Mouse (Mus musculus): ENCODE results near the gene Pde7b. TPM values are rescaled to one million over a fixed set of nuclear protein-coding genes. Genes with fewer than 3 reads are reported as not detected.

Gene Pde7b
- 10 to 100 TPM; 53.7 to 59.7 TPM for total RNA-seq (2021)

DNA sequence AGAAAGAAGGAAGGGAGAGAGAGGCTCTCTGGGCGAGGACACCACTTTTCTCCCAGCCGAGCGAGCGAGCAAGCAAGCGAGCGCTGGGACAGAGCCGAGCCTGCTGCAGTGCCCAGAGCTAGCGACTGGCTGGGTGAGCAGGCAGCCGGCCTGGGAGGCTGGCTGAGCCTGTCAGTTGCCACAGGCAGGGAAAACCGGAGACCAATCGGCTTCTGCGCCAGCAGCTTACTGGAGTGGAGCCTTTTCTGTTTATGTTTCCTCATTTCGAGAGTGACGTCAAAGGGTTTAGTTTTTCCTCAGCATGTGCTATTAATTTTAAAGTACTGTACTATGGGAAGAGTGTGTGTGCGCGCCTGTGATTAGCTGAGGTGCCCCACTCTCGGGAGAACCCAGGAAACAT is at the start of gene Pde7b:
Gene Pde7b (minus strand): TSS at position 173 of the 400 bp plus-strand sequence.
- intact Hi-C loops (cut with DNase I) = loop anchor here (5.0 kb wide), 3 partner anchors 68 to 318 kb away; no protein-coding TSS in a partner anchor
- peak; percentile 68 for DNase-seq (ENCODE audit: low spot score)

DNA sequence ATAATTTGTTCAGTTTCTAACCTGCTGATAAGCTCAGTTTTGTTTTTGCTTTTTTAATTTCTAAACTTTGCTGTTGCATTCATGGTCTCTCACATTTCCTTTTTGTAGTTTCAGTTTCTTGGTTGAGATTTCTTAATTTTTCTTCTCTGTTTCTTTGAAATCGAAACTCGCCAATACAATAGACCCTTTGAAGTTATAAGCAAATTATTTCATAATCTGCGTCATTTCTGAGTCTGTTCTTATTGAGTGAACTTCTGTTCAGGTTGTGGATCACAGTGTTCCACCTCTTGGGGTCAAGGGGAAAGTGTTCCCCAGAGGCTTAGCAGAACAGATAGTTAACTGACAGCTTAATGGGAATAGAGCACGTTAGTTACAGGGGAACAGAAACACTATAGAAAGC is 47.2 kb upstream of the Pde7b start:
- intact Hi-C loops (cut with DNase I) = no loop called here
- DNase-seq (ENCODE audit: low spot score) = no peak

DNA sequence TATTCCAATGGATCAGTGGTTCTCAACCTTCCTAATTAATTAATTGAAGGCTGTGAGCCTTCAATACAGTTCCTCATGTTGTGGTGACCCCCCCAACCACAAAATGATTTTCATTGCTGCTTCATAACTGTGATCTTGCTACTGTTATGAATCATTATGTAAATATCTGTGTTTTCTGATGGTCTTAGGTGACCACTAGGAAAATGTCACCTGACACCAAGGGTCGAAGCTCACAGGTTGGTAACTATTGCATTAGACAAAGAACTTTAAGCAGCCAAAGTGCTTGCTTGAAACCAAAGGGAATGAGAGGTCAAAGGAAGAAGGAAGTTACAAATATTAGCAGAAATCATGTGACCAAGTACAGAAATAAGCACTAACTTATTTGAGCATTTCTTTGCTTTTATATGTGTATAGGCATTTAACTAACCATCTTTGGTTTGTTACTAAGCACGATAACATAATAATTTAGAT is 45.6 kb upstream of the Pde7b start:
- intact Hi-C loops (cut with DNase I) = no loop called here
- DNase-seq (ENCODE audit: low spot score) = no peak

DNA sequence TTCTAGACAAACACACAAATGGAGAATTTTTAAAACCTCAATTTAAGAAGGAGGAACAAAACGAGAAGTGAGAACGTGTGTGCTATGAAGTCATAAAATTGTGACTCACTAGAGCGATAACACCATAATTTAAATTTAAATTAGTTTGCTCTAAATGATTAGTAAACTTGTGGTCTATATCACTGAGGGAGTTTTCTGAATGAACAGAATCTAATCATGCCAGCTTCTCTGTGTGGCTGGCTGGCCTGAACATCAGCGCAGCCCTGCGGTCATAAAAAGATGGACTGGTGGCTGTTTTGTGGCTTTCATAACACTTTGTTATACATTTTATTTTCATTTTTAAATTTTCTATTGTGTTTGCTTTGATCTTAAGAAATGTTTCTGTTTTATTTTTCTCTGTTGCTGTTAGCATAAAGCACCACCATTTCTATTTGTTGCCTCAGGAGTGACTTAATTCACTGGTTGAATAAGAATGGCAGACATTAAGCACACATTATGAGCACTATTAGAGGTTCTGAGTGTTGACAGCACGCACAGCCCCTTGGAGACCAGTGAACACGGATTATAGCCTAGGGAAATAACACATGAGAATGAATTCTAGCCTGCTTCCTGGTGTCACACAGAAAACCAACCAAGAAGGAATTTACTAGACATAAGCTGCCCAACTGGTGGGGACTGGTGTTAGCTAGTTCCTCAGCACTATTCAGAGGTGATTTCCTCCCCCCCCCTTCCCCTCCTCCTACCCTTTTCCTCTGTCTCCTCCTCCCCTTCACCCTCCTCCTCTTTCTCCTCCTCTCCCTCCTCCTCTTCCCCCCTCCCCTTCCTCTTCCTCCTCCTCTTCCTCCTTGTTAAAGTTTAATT is 44.9 kb upstream of the Pde7b start:
- no peak for DNase-seq (ENCODE audit: low spot score)
- intact Hi-C loops (cut with DNase I) = no loop called here

GRCm38 (mm10) chr10:20764352-20764751 is 39.5 kb upstream of the Pde7b start:
- intact Hi-C loops (cut with DNase I) = no loop called here
- DNase-seq (ENCODE audit: low spot score) = no peak

- no peak for DNase-seq (ENCODE audit: low spot score)
- intact Hi-C loops (cut with DNase I) = no loop called here
Measured at GRCm38 (mm10) chr10:20758939-20759338, 34.1 kb upstream of the Pde7b start.

DNA sequence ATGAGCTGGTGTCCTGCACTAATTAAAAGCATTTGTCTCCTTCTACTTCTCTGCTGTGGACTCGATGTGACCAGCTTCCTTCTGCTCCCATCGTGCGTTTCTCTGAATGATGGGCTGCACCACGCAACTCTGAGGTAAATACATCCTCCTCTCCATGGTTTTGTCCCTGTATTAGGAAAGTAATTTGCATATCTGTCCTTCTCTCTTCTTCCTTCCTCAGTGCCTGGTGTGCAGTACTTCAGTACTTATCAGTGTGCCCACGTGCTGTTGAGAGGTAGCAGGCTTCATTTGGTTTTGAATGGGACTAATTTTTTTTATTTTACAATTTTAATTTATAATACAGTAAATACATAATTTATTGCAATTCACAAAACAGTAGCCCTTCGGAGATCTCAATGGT is 33.4 kb upstream of the Pde7b start:
- intact Hi-C loops (cut with DNase I) = no loop called here
- DNase-seq (ENCODE audit: low spot score) = no peak

DNA sequence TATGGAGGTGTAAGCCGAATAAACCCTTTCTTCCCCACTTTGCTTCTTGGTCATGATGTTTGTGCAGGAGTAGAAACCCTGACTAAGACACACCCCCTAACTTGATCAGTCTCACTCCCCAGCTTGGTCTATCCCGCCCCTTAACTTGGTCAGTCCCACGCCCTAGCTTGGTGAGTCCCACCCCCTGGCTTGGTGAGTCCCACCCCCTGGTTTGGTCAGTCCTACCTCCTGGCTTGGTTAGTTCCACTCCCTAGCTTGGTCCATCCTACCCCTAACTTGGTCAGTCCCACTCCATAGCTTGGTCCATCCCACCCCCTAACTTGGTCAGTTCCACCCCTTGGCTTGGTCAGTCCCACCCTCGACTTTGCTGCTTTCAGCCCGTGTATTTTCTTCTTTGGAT is 31.3 kb upstream of the Pde7b start:
- intact Hi-C loops (cut with DNase I) = no loop called here
- no peak for DNase-seq (ENCODE audit: low spot score)

- DNase-seq (ENCODE audit: low spot score) = no peak
- intact Hi-C loops (cut with DNase I) = no loop called here
Measured at GRCm38 (mm10) chr10:20752883-20753282, 28.0 kb upstream of the Pde7b start.

- no peak for DNase-seq (ENCODE audit: low spot score)
- intact Hi-C loops (cut with DNase I) = no loop called here
Measured at GRCm38 (mm10) chr10:20750642-20751251, 25.9 kb upstream of the Pde7b start.

DNA sequence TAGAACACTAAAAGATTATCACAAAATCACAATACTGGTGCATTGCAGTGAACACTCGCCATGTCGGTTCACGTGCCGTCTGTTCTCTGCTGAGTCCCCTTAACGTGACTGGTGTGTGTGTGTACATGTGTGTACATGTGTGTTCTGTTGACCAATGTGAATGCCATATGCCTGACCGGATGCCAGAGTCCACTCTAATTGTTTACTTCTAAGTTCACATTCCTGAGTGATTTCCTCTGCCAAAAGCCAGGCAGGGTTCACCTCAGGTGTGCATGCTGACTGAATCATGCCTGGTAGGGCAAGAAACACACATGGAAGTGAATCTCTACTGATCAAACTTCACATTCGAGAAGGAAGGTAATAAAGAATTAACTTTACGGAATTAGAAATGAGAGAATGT is 24.1 kb upstream of the Pde7b start:
- intact Hi-C loops (cut with DNase I) = no loop called here
- DNase-seq (ENCODE audit: low spot score) = no peak

GRCm38 (mm10) chr10:20747229-20747628 is 22.4 kb upstream of the Pde7b start:
- intact Hi-C loops (cut with DNase I) = no loop called here

DNA sequence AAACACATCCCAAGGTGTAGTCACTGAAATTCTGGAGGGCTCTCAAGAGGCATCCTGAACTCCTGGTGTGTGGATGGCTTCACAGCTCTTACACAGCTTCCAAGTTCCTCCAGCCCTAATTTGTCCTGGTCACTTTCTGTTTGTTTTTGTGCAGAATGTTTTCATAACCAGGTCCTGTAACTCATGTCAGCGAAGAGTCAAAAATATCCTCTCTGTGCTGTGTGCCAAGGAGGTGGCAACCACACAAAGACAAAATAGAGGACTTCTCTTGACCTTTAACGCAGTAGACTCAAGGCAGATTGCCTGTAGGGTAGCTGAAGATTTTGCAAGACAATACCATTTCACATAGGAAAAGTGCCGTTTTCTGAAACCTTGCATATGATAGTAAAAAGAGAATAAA is 14.9 kb upstream of the Pde7b start:
- DNase-seq (ENCODE audit: low spot score) = no peak

More at GRCm38 (mm10) chr10:20747229-20747628, 22.4 kb upstream of the Pde7b start:
- no peak for DNase-seq (ENCODE audit: low spot score)

GRCm38 (mm10) chr10:20737146-20737545 is 12.3 kb upstream of the Pde7b start:
- intact Hi-C loops (cut with DNase I) = no loop called here

More for the DNA sequence above, 14.9 kb upstream of the Pde7b start:
- intact Hi-C loops (cut with DNase I) = no loop called here

GRCm38 (mm10) chr10:20735775-20736449 is 11.0 kb upstream of the Pde7b start:
- no peak for DNase-seq (ENCODE audit: low spot score)
- intact Hi-C loops (cut with DNase I) = no loop called here

More at GRCm38 (mm10) chr10:20737146-20737545, 12.3 kb upstream of the Pde7b start:
- no peak for DNase-seq (ENCODE audit: low spot score)

DNA sequence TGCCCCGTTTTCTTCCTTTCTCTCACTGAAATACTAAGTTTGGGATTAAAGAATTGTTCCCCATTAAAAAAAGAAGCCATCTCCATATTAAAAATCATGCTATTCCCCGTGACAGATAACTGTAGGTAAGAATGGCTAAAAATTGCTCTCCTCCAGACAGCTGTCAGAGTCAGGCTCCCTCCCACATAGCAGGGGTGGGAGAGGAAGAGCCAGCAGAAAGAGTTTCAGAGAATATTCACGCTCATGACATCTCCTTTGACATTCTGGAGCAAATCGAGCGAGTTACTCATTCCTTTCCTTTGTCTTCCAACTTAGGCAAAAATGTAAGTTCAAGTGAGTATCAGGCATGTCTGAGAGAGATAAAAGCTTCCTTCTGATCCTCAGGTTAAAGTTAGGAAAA is 8.7 kb upstream of the Pde7b start:
- no peak for DNase-seq (ENCODE audit: low spot score)
- intact Hi-C loops (cut with DNase I) = no loop called here

DNA sequence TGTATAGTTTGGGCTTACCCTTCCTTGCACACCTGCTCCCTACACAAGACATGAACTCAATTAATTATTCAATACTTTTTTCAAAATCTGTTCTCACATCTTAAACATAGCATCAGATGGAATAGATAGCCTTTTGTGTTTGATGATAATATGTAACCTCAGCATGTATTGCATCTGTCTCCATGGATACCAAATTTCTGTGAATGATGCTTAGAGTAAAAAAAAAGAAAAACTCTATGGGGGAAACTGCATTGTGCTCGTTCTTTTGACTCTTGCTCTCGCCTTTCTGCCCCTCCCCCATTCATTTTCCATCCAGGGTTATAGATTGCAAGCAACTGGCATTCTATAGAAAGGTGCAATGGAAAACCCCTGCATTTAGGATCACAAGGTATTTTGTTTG is 7.3 kb upstream of the Pde7b start:
- intact Hi-C loops (cut with DNase I) = no loop called here

DNA sequence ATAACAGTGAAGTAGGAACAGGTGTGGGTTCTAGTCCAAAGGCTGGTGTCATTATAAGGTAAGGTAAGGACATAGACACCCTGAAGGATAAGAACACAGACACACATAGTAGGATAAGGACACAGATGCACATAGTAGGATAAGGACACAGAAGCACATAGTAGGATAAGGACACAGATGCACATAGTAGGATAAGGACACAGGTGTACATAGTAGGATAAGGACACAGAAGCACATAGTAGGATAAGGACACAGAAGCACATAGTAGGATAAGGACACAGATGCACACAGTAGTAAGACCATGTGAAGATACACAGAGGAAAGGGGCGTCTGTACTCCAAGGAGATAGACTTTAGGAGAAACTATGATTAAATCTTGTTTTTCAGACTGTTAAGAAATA is 5.2 kb upstream of the Pde7b start:
- no peak for DNase-seq (ENCODE audit: low spot score)
- intact Hi-C loops (cut with DNase I) = no loop called here

More for the DNA sequence above, 7.3 kb upstream of the Pde7b start:
- no peak for DNase-seq (ENCODE audit: low spot score)

GRCm38 (mm10) chr10:20725384-20725983 is 606 bp upstream of the Pde7b start:
- no peak for DNase-seq (ENCODE audit: low spot score)
- intact Hi-C loops (cut with DNase I) = no loop called here

DNA sequence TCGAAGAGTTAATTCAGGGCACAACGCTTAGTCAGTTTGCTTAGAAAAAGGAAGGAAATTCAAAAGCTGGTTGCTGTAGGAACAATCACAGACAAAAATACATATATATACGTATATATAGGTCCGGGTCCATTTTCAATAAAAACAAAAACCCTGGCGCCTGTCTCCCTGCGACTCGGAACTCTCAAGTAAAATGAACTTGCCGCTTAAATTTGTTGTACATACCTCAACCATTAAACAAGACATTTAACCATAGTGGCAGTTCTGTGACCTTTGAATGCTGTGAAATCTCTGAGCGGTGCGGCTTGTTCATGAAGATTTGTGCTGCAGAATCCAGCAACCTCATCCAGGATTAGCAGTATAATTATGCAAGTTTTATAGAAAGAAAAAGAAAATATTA is 427 bp downstream of the Pde7b start:
- no peak for DNase-seq (ENCODE audit: low spot score)
- intact Hi-C loops (cut with DNase I) = loop anchor here (5.0 kb wide), 3 partner anchors 67 to 317 kb away; no protein-coding TSS in a partner anchor

All from heart, postnatal 25 days (tissue).